Mouse (Mus musculus): ENCODE results near the gene Chpf. TPM values are rescaled to one million over a fixed set of nuclear protein-coding genes. Genes with fewer than 3 reads are reported as not detected.
A peak's percentile ranks its signal among the peaks of the same experiment; 100 is the strongest.

Chpf gene
- total RNA-seq, 2 experiments from 2014 or later, result not detected

DNA sequence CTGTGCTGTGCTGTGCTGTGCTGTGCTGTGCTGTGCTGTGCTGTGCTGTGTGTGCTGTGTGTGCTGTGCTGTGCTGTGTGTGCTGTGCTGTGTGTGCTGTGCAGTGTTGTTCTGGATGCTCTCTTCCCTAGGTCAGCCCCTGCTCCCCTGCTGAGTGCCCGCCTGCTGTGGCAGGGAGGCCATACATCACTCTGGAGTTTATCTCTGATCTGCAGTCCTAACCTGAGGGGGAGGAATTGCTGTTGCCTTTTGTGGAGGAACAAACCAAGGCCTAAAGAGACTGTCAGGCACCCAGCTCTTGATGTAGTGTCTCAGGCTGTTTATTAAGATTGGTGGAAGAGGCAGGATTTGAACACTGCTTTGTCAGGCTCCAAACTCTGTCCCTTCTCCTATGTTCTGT is 16.5 kb downstream of the Chpf start:
- no peak for ATAC-seq (replicated peaks; ENCODE audit: low FRiP score, poor library complexity, severe bottlenecking)

DNA sequence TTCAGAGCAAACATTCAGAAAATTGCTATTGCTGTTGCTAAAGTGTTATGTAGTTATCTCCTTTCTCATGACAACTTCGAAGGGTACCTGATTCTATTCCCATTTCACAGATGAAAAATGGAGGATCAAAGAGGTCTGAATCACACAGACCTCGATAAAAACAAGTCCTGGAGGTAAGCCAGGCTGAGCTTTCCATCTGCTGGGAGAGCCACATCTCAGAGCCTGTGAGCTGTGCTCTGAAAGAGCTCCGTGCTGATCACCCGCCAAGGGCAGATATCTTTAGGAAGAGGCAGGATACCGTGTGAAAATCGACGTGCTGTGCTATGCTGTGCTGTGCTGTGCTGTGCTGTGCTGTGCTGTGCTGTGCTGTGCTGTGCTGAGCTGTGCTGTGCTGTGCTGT is 18.8 kb downstream of the Chpf start:
- ATAC-seq (replicated peaks; ENCODE audit: low FRiP score, poor library complexity, severe bottlenecking), result no peak

DNA sequence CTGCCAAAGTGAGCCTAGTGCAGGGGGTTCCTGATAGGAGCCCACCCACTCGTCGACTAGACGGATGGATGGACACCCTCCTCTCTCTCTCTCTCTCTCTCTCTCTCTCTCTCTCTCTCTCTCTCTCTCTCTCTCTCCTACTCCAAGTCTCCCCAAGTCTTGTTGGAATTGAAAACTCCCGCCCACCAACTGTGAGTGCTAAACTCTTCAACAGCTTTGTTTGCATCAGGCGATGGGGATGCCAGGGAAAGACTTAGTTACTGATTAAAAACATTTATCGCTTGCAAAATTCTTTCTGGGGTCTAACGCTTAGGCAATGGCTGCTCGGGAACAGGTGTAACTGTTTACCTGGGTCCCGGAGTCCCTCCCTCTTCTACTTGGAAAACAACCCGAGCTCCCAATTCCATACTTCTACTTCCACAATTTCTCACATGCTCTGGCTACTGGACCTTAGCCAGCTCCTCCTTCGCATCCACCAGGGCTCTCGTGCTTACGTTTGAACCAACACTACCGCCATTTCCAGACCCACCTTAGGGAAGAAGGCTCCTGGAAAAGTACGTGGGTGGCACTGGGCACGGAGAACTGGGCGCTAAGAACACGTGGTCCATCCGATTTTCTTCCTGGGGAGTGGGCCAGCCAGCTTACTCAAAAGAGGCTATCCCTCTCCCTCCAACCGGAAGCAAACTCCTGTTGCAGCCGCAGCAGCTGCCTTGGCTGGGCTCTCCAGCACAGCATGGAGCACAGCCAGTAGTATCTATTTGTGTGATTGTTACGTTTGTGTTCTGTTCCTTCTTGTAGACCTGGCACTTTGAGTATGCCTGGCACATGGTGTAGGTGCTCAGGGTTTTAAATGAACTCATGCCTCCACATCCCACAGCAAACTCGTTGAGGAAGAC is 20.1 kb downstream of the Chpf start:
- ATAC-seq (replicated peaks; ENCODE audit: low FRiP score, poor library complexity, severe bottlenecking), result no peak

DNA sequence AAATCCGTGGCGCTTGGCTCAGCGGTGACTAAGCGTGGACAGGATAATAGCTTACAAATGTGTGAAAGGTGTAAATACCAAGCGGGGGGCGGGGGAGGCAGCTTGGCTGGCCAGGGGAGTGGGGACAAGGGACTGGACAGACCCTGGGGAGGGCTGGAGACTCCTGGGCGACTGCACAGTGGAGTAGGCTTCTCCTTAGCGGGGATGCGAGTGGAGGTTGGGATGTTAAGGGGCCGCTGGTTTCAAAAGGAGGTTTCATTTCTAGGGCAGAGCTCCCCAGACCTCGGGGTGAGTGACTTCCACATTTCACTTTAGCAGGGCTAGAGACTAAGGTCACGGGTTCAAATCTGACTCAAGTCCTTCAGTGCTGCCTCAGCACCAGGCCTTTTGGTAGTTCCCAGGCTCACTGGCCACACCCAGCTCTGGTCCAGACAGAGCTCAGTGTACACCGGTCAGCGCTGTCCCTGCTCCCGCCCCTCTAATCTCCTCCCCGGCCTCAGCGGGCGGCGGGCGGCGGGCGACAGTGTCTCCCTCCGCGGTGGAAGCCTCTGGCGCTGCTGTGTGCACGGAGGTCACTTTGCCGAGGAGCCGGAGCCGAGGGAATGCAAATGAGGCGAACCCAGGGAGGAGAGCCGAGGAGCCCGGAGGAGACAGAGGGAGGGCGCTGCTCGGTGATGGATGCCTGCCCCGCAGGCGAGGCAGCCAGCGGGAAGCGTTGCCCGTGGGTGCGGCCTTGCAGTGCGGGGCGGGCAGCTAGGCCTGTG is 20.9 kb downstream of the Chpf start:
- no peak for ATAC-seq (replicated peaks; ENCODE audit: low FRiP score, poor library complexity, severe bottlenecking)

DNA sequence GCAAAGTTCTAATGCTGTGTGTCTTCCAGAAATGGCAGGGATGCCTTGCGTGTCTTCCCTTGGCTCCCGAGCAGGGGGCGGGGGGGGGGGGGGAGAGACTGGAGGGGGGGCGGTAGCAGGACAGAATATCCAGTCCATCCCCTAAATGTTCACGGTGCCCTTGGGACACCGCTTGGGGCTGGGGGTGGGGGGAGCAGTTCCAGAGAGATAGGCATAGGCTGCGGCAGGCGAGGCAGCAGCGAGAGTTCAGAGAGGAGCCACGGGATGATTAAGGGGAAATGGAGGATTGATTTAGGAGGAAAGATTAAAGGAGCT is 21.4 kb downstream of the Chpf start:
- no peak for ATAC-seq (replicated peaks; ENCODE audit: low FRiP score, poor library complexity, severe bottlenecking)

DNA sequence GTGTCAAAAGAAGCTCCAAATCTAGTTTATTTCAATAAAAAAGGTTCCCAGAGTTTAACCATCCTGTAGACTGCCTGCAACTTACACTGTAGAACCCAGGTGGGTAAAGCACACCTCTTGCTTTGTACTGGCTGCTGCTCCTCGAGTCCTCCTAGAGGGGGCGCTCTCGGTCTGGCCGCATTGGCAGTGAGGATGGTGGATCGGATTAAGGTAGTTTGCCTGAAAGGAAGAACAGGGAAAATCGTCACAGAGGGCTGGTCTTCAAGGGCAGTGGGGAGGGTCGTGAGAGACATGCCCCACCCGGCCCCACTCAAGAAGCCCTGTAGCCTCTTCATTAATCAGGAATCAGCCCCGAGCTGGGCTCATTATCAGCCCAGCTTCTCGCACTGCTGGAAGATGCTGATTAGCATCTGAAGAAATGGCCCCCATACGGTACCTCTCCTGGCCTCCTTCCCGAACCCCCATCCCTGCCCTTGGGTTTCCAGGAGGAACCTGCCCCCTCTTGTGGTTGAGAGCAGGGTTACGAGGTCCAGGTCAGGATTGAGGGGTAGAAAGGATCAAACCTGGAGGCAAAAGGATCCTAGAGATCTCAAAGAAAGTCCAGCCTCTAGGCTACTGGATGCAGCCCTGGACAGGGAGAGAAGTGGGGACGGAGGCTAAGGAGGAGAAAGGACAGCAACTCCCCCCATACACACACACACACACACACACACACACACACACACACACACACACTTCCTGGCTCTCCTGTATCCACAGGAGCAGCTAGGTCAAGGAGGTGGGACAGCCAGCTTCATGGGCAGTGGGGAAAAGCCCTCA is 22.2 kb downstream of the Chpf start:
- ATAC-seq (replicated peaks; ENCODE audit: low FRiP score, poor library complexity, severe bottlenecking), result no peak

DNA sequence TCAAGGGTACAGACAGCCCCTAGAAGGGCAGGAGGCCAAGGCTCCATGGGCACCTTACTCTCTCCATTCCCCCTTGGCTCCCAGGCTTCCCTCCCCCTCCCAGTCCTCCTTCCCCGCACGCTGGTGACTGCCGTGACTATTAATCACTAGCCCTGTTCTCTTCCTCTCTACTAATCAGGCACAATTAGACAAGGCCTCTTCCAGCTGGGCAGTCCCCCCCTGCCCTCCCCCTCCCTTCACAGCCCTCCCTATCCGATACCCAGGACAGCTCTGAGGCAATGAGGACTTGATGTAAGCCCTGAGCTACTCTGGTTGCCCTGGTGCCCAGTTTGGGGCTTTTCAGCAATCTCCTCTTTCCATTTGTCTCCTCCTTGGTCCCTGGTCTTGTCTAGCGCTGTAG is 23.2 kb downstream of the Chpf start:
- ATAC-seq (replicated peaks; ENCODE audit: low FRiP score, poor library complexity, severe bottlenecking), result no peak

DNA sequence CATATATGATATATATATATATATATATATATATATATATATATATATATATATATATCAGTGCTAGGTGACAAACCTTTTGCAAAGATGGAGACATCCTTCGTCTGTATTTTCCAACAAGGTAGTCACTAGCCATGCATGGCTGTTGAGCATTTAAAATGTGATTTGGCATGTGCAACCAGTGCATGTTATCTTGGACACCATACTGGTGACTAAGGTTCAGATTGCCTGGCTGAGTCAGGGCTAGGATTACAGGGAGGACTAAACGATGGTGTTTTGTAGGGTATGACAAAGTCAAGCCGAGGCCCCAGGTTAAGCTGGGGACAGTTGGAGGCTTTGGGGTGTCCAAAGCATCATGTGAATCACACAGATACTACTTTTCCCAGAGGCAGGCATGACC is 23.7 kb downstream of the Chpf start:
- no peak for ATAC-seq (replicated peaks; ENCODE audit: low FRiP score, poor library complexity, severe bottlenecking)

DNA sequence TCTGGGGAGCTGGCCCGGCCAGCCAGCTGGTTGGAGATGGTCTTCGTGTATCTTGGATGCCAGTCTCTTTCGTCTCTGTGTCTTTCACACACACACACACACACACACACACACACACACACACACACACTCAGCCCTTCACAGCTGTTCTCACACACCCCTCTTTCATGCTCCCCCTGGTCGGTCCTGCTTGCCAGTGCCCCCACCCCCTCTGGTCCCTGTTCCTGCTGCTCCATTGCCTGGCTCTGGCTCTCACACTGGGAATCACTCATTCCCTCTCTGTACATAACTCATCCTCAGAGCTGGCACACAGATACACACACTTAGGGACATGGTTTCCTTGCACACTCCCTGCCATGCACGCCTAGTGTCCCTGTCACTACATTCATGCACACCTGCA is 27.2 kb downstream of the Chpf start:
- ATAC-seq (replicated peaks; ENCODE audit: low FRiP score, poor library complexity, severe bottlenecking), result no peak

DNA sequence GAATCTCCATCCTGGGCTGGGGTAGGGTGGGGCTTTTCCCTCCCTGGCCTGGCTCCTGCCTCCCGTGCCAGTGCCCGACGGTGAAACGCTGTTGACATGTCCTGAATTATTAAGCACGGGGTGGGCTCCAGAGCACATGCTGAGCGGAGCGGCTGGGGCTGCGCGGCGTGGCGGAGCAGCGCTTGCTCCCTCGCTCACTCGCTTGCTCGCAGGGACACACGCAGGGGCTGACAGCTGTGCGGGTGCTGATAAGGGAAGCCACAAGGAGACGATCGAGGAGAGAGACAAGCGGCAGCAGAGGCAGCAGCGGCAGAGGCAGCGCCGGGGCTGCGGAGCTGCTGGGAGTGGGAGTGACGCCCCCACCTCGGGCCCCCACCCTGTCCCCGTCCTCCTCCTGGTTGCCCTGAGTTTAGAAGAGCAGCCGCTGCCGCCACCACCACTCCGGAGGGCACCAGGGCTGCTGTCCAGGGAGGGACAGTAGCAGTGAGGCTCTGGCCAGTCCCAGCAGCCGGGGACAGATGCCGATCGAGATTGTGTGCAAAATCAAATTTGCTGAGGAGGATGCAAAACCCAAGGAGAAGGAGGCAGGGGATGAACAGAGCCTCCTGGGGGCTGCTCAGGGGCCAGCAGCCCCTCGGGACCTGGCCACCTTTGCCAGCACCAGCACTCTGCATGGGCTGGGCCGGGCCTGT is 28.6 kb downstream of the Chpf start, which contains the start of gene Asic4:
Gene Asic4, plus strand, starts transcription at position 123 of the 692 bp plus-strand sequence.
- no peak; the same call in 1 of the 2 replicates for ATAC-seq (replicated peaks; ENCODE audit: low FRiP score, poor library complexity, severe bottlenecking)

DNA sequence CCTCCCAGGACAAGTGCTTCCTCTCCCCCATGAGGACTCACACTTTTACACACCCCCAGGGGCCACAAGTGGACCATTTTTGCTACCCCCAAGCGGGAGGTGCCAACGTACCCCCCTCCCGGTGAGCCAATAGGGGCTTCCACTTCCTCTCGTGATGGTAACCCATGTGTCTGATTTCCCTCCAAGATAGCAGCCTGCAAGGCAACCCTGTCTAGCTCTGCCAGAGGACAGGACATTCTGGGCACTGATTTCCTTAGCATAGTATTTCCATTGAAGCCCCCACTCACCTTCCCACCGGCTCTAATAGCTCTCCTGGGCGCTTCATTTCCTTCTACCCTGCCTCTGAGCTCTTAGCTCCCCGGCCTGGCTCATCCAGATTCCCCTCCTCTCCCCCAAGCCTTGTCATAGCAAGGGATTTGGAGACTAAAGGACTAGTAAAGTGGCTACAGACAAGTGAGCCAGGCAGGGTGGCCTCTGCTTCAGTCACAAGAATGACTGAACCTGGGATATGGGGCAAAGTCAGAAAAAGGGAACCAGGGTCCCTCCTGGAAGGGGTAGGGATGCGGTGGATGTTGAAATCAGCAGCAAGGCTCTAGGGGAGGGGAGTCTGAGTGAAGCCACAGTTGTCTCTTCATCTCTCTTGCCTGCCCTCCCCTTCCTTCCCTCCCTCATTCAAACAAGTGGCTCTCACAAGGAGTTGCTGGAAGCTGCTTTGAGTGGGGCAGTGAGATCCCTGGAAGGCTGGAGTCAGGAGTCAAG is 29.6 kb downstream of the Chpf start:
- no peak for ATAC-seq (replicated peaks; ENCODE audit: low FRiP score, poor library complexity, severe bottlenecking)

DNA sequence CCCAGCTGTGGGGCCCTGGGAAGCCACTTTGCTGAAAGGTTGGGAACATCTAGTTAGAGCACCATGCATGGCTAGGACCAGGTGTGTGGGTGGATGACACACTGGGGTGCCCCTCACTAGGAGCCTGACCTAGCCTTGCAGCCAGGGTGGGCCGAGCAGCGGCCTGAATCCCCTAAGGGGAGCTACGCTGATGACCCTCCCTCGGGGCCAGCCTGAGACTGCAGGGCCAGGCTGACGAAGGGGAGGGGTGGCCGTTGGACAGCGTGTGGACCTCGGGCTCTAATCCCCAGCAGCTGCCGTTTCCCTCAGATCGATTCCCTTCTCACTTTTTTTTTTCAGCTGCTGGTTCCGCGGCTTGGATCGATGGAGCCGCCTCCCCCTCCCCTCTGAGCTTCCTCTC is 30.2 kb downstream of the Chpf start:
- no peak for ATAC-seq (replicated peaks; ENCODE audit: low FRiP score, poor library complexity, severe bottlenecking)

DNA sequence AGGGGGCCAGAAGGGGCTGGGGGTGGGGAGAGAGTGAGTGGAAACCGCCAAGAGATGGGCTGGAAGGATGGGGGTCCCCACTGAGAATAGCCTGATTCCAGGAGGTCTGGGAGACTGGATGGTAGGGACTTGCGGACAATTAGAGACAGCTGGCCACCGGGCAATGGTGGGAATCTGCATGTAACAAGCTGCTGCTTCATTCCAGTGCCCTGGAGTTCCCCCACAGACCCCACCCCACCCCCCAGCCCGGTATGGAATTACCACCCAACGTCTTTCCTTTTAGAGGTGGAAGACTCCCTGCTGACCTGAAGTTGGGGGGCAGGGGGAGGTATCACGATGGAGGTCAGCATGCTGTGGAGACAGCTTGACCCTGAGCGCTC is 31.1 kb downstream of the Chpf start:
- no peak for ATAC-seq (replicated peaks; ENCODE audit: low FRiP score, poor library complexity, severe bottlenecking)

DNA sequence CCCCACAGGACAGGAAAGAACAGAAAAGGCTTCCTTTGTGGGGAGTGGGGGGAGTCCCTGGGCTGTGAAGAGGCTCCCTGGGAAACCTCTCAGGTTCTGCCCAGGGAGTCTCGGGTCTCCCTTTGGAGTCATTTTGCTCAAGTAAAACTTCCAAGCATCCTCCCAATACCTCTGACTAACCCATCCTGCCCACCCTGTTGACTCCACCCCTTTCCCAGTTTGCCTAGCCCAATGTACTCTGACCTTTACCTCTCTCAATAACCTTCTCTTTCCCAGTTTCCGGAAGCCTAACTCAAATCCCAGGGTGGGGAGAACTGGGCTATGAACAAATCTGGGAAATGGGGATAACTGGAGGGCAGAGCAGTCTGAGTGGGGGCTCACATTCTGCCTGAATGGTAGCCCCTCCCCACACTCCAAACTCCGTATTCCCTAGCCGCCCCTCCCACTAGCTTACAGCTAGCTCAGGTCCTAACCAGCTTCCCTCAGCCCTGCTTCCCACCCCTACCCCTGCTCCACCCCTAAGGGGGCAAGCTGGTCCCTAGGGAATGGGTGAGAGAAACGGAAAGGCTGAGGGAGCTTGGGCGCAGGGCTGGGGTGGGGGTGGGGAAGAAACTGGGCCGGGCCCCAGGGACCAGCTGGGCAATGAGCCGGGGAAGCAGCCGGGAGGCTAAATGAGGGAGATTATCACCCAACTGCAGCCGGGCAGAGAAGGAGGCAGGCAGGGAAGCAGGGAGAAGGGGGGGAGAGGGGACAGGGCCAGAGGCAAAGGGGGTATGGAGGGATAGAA is 31.6 kb downstream of the Chpf start:
- ATAC-seq (replicated peaks; ENCODE audit: low FRiP score, poor library complexity, severe bottlenecking), result no peak

DNA sequence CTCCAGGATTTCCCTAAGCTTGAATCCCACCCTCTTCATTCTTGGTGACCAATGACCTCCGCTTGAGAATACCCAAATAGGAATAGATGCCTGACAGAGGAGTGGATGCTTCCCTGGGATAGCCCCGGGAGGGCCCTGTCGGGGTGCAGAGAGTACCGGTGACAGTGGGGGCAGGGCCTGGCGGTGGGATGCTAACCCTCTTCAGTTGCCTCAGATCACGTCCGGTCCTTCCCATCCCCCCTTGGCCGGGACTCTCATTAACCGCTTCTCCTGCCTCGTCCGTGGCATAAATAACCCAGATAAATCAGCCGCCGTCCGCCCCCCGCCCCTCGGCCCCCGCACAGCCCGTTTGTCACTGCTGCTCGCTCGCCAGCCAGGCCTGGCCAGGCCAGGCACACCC is 32.5 kb downstream of the Chpf start:
- ATAC-seq (replicated peaks; ENCODE audit: low FRiP score, poor library complexity, severe bottlenecking), result no peak

DNA sequence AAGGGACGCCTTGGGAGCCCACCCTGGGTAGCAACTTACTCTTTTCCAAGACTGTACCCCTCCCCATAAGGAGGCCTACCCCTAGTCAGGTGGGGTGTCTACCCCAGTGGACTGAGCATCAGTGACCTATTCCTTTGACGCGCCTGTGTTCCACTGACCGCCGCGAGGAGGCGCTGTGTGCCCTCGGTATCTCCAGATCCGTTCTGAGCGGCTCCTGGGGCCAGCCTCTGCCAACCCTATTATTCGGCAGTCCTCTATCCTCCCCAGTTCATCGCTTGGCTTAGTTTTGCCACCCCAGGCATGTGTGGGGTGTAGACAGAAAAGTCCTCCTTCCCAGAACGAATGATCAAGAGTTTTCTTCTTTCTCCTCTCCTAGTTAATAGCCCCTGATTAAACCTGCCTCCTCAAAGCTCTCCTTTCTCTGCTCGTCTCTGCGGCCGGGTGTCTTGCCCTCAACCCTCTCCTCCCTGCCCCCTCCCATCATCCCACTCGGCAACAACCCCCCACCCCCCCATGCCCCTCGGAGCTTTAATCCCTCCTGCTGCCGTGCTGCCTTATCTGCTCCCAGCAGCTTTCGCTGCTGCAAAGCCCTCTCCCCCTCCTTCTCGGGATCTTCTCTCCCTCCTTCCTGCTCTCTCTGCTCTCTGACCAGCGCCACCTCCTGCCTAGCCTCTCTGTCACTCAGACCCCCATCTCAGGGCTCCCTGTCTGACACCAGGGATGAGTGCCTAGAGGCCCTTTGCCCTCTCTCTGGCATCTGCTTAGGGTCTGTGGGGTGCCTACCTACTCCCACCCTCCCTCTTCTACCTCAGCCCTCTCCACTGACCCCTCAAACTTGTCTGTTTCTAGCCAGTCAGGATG is 33.1 kb downstream of the Chpf start:
- peak; percentile 56; the same call in 1 of the 2 replicates for ATAC-seq (replicated peaks; ENCODE audit: low FRiP score, poor library complexity, severe bottlenecking)

DNA sequence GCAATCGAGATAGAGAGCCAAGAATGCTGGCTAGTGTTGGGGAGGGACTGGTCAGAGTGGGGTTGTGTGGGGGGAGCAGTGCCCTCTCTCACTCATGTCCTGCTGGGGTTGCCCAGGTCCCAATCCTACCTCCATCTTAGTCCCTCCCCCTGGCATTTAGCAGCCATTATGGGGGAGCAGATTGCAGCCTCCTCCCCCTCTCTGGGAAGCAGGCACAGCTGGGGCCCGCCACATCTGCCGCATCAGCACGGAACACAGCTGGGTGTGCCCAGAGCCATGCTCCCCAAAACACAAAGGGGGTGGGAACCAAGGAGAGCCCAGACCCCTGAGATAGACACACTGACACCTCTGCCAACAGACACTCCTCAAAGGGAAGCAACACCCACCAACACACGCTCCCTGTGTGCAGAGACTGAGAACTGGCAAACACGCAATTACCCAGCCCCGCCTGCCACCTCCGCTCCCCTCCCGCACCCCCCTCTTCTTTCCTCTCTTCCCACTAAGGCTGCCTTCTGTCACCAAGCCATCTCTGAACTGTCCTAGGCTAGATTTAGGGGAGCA is 33.9 kb downstream of the Chpf start:
- ATAC-seq (replicated peaks; ENCODE audit: low FRiP score, poor library complexity, severe bottlenecking), result no peak

Data from erythroid progenitor cell, adult 5-6 weeks (primary cell).